Mouse (Mus musculus) forebrain, postnatal 0 days (tissue): Measurements from ENCODE around the gene Fam20b. TPM values are rescaled to one million over a fixed set of nuclear protein-coding genes. Genes with fewer than 3 reads are reported as not detected.

Source experiments
- ATAC-seq: fragments of 200-750 bp; cut with Nextera tagmentation; 2 replicates; pipeline ENCODE4 v1.8.0; 2017; ENCODE audit warnings: mild to moderate bottlenecking, moderate library complexity
- DNase-seq: peaks from one replicate; pipeline ENCODE4 v3.0.0-alpha.2; 2015
- H3K27ac ChIP-seq: fragments of 300-500 bp; sonication (generic); 2 replicates; pipeline ENCODE4 v1.5.1; 2014; ENCODE audit warnings: low read depth, mild to moderate bottlenecking, antibody characterized with exemption, low read length, moderate library complexity, mixed read lengths
- H3K27me3 ChIP-seq: fragments of 300-500 bp; sonication (generic); 2 replicates; pipeline ENCODE4 v1.6.1; 2014; ENCODE audit warnings: mild to moderate bottlenecking, low read length, mixed read lengths; ENCODE audit not compliant: insufficient read depth
- H3K36me3 ChIP-seq: fragments of 300-500 bp; sonication (generic); 2 replicates; pipeline ENCODE4 v1.6.1; 2014; ENCODE audit warnings: mild to moderate bottlenecking, moderate library complexity; ENCODE audit not compliant: insufficient read depth
- H3K4me1 ChIP-seq: fragments of 300-500 bp; sonication (generic); 2 replicates; pipeline ENCODE4 v1.6.1; 2014; ENCODE audit warnings: antibody characterized with exemption; ENCODE audit not compliant: insufficient read depth
- H3K4me2 ChIP-seq: fragments of 300-500 bp; sonication (generic); 2 replicates; pipeline ENCODE4 v1.6.1; 2014; ENCODE audit warnings: low read depth, mild to moderate bottlenecking, moderate library complexity
- H3K4me3 ChIP-seq: fragments of 300-500 bp; sonication (generic); 2 replicates; pipeline ENCODE4 v1.5.1; 2014; ENCODE audit warnings: low read depth, low read length, mixed read lengths
- H3K9ac ChIP-seq: fragments of 300-500 bp; sonication (generic); 2 replicates; pipeline ENCODE4 v1.6.1; 2014; ENCODE audit warnings: mild to moderate bottlenecking
- H3K9me3 ChIP-seq: fragments of 300-500 bp; sonication (generic); 2 replicates; pipeline ENCODE4 v1.6.1; 2016; ENCODE audit warnings: low read length
- CTCF ChIP-seq: sonication (generic); IDR thresholded peaks from 2 replicates; pipeline ENCODE4 v1.5.1; 2016; ENCODE audit warnings: antibody characterized with exemption, control low read depth, low read depth
- WGBS: fragments of 180-500 bp; shearing (Covaris S2); extraction: QIAGEN DNeasy Blood & Tissue Kit; methylation state at CpG from one replicate; pipeline ENCODE4 v1.1.7; 2014; 5-methylcytosine and 5-hydroxymethylcytosine counted together
- polyA plus RNA-seq: library from polyadenylated mRNA; unstranded; fragments of >200 nt; fragmentation: Nextera tagmentation; extraction: Ambion mirVana; gene quantifications from 2 replicates; pipeline ENCODE4 v1.2.1, GENCODE M21; 2015
- total RNA-seq: library from RNA; depleted of rRNA; stranded (reverse); fragments of >200 nt; gene quantifications from 2 replicates; pipeline ENCODE4 v1.2.3, GENCODE M21; 2014

Gene Fam20b
- total and polyA plus RNA-seq, 2 experiments from 2014 or later, result 30.4 to 68.1 TPM

- 39% methylated on average over 16 of the region's 16 CpGs for WGBS
- no peak for TF ChIP-seq CTCF
- Histone ChIP-seq H3K27me3 (no peaks in the 10 kb centered on the region), H3K4me3 (no peak overlapping the region), H3K9ac (no peak overlapping the region), H3K4me1 (no peaks in the 10 kb centered on the region), H3K4me2 (no peak overlapping the region), H3K27ac (no peak overlapping the region), H3K9me3 (no peaks in the 10 kb centered on the region), H3K36me3 (no peaks in the 10 kb centered on the region)
- DNase-seq, result peak; percentile 54
- peak; percentile 66 for ATAC-seq
Observed at GRCm38 (mm10) chr1:156748435-156749005, 29.6 kb upstream of the Fam20b start.

GRCm38 (mm10) chr1:156745188-156745810 lies 26.4 kb upstream of the Fam20b start:
- Histone ChIP-seq H3K9ac (no peak overlapping the region), H3K4me1 (no peaks in the 10 kb centered on the region), H3K9me3 (no peaks in the 10 kb centered on the region), H3K4me2 (no peak overlapping the region), H3K36me3 (no peaks in the 10 kb centered on the region), H3K4me3 (no peak overlapping the region), H3K27me3 (no peaks in the 10 kb centered on the region), H3K27ac (no peak overlapping the region)
- ATAC-seq (no peak), DNase-seq (no peak)
- no peak for TF ChIP-seq CTCF
- WGBS, result 88% methylated on average over 7 of the region's 7 CpGs

DNA sequence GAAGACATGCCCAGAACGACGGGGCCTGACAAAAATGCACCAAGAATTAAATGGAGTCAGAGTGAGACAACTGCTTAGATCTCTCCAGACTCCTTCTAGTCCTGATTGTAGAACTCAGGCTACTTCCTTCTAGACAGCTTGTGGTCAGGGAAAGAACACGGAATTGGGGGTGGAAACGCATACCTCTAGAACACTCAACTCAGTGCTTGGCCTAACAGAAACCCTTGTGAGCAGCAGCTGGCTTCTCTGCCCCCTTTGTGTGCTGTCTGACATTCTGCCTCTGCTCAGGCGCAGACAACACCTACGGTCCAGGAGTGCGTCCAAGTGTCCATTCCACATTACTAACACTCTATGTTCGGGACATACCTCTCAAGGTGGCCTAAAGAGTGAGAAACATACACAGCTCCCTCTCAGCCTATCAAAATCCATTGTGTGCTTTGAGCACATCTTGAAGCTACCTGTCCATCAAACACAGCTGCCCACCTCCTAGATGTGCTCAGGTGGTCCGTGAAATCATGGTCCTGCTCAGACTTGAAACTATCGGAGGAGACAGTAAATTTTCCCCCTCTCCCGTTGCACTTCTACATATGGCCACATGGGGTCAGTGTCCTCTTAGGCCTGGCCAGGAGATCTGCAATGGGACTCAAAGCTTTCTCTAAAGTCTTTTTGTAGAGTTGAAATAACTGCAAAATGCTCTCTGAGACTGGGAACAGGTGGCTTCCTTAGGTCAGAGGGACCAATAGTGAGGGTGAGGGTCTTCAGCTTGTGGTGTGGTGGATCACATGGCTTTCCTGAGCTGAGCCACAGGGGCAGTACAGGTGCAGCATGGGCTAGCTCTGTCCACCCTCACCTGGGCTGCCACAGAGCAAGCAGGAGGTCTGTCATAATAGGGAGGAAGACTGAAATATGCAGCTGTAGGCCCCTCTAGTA lies 22.9 kb upstream of the Fam20b start:
- peak; percentile 99 for TF ChIP-seq CTCF
- ATAC-seq (peak; percentile 54), DNase-seq (peak; percentile 82)
- Histone ChIP-seq H3K36me3 (no peaks in the 10 kb centered on the region), H3K4me3 (no peak overlapping the region), H3K4me1 (no peaks in the 10 kb centered on the region), H3K9ac (no peak overlapping the region), H3K9me3 (no peaks in the 10 kb centered on the region), H3K27me3 (no peaks in the 10 kb centered on the region), H3K4me2 (no peak overlapping the region), H3K27ac (no peak overlapping the region)
- 66% methylated on average over 11 of the region's 11 CpGs for WGBS

- WGBS, result 75% methylated on average over 2 of the region's 2 CpGs
- no peak for DNase-seq
- TF ChIP-seq CTCF, result no peak
Observed at GRCm38 (mm10) chr1:156735788-156736187, 16.9 kb upstream of the Fam20b start.

GRCm38 (mm10) chr1:156734019-156734418 lies 15.1 kb upstream of the Fam20b start:
- DNase-seq, result no peak
- H3K9ac ChIP-seq, result no peak overlapping the region
- no peak for TF ChIP-seq CTCF
- 79% methylated on average over 3 of the region's 3 CpGs for WGBS
- no peaks in the 10 kb centered on the region for H3K9me3 ChIP-seq
- H3K4me2 ChIP-seq, result no peak overlapping the region
- ATAC-seq, result no peak
- no peaks in the 10 kb centered on the region for H3K27me3 ChIP-seq
- no peaks in the 10 kb centered on the region for H3K4me1 ChIP-seq
- H3K36me3 ChIP-seq, result no peaks in the 10 kb centered on the region
- no peak overlapping the region for H3K27ac ChIP-seq
- H3K4me3 ChIP-seq, result no peak overlapping the region

More at GRCm38 (mm10) chr1:156735788-156736187, 16.9 kb upstream of the Fam20b start:
- ATAC-seq, result no peak
- Histone ChIP-seq H3K36me3 (no peaks in the 10 kb centered on the region), H3K9ac (no peak overlapping the region), H3K4me3 (no peak overlapping the region), H3K27me3 (no peaks in the 10 kb centered on the region), H3K4me1 (no peaks in the 10 kb centered on the region), H3K9me3 (no peaks in the 10 kb centered on the region), H3K27ac (no peak overlapping the region), H3K4me2 (no peak overlapping the region)

- ATAC-seq, result no peak
- WGBS, result 84% methylated on average over 9 of the region's 9 CpGs
Observed at GRCm38 (mm10) chr1:156733559-156733958, 14.7 kb upstream of the Fam20b start.

DNA sequence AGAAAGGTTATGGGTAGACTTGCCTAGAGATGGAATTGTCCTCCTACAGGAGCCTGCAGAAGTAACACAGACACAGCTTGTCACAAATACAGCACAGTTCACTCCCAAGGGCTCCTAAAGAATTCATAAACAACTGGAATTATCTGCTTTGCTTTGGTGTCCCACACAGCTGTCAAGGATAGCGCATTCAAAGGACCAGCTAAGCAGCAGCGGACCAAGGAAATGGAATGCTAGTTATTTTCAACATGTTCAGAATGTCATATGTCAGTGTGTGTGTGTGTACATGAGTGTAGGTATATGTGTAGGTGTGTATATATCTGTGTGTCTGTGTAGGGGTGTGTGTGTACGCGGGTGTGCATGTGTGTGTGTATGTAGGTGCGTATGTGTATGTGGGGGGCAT lies 14.1 kb upstream of the Fam20b start:
- no peak for ATAC-seq
- no peaks in the 10 kb centered on the region for H3K9me3 ChIP-seq
- H3K4me3 ChIP-seq, result no peak overlapping the region
- no peak overlapping the region for H3K4me2 ChIP-seq
- 94% methylated on average over 5 of the region's 5 CpGs for WGBS
- H3K4me1 ChIP-seq, result no peaks in the 10 kb centered on the region
- DNase-seq, result no peak
- no peaks in the 10 kb centered on the region for H3K36me3 ChIP-seq
- no peak for TF ChIP-seq CTCF
- H3K27ac ChIP-seq, result no peak overlapping the region
- H3K27me3 ChIP-seq, result no peaks in the 10 kb centered on the region
- no peak overlapping the region for H3K9ac ChIP-seq

More at GRCm38 (mm10) chr1:156733559-156733958, 14.7 kb upstream of the Fam20b start:
- no peak for DNase-seq
- H3K27ac ChIP-seq, result no peak overlapping the region
- H3K4me3 ChIP-seq, result no peak overlapping the region
- H3K9me3 ChIP-seq, result no peaks in the 10 kb centered on the region
- TF ChIP-seq CTCF, result no peak
- H3K9ac ChIP-seq, result no peak overlapping the region
- H3K4me2 ChIP-seq, result no peak overlapping the region
- no peaks in the 10 kb centered on the region for H3K4me1 ChIP-seq
- H3K27me3 ChIP-seq, result no peaks in the 10 kb centered on the region
- no peaks in the 10 kb centered on the region for H3K36me3 ChIP-seq
